Mouse (Mus musculus): ENCODE measurements around the gene Zfp697.
"Not testable (repeated sequence)": the region's sequence is repeated elsewhere in the genome, so short reads cannot be mapped to it uniquely, and the experiment has no call there.

Zfp697 gene

GRCm38 (mm10) chr3:98524552-98524951, 142.3 kb downstream of the Zfp697 start:
- not testable (repeated sequence) for DNase-seq

- not testable (repeated sequence) for DNase-seq
These were observed 142.7 kb downstream of the Zfp697 start for GRCm38 (mm10) chr3:98524978-98525377.

GRCm38 (mm10) chr3:98547641-98548040, 165.4 kb downstream of the Zfp697 start:
- not testable (repeated sequence) for DNase-seq

DNA sequence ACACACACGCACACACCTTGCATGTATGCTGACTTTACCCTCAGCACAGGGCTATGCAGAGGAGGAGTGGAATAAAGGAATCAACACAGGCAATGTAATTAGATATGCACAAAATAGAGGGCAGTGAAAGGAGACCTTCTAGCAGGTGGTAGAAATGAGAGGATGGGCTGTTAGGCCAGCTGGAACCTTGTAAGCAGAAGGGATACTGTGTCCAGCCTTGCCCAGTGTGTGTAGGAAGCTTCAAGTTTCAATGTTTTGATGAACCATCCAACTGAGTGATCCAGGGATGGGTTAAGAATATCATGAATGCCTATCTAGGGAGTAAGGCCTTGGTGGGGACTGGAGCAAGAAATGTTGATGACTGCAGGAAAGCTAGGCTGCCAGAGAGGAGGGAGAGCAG, 166.2 kb downstream of the Zfp697 start:
- not testable (repeated sequence) for DNase-seq

DNA sequence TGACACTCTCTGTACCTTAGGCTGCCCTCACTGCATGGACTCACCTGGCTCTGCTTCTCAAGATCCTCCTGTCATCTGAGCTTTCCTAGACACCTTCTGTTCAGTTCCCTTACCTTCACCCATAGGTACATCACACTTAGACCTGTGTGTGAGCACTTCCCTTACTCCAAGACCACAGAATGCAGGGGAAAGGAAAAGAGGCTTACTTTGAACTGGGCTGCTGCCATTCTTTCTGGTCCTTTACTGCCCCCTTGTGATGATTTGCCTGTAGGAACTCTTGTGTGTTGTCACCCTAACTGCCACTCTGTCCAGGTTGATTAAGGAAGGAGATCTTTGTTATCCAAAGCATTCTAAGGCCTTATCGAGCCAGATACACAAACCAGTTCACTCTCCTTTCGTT, 168.0 kb downstream of the Zfp697 start:
- not testable (repeated sequence) for DNase-seq

DNA sequence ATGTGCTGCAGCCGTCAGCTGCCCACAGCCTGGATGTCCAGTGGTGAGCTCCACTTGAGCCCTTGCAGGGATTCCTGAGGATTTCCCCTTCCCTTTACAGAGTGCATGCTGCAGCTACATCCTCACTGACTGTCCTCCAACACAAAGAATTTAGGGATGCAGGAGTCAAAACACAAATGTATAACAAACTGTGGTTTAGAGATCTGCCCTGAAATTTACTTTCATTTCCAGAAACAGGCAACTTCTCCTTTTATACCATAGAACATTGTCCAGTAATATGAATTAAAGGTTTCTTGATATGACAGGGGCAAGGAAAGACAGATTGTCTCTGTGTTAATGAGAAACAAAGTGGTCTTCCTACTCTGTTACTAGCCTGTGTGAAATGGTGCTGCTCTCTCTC, 168.6 kb downstream of the Zfp697 start:
- DNase-seq: not testable (repeated sequence)

GRCm38 (mm10) chr3:98560711-98561110, 178.4 kb downstream of the Zfp697 start:
- DNase-seq: not testable (repeated sequence)

DNA sequence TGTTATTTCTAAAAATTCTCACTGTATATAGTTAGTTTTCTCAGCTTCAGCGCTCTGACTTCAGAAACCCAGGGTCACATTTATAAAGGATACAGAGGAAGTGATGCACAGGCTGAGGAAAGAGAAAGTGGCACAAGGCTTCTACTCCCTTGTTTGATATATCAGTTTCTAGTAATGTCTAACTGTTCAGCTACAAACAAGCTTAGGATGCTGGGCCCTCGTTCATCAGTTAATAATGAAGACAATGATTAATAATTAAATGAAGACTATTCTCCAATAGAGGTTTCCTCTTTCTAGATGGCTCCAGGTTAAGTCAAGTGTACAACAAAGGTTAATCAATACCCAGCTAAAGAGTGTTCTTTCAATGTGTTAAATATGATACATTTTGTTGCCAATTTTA, 181.6 kb downstream of the Zfp697 start:
- not testable (repeated sequence) for DNase-seq

DNA sequence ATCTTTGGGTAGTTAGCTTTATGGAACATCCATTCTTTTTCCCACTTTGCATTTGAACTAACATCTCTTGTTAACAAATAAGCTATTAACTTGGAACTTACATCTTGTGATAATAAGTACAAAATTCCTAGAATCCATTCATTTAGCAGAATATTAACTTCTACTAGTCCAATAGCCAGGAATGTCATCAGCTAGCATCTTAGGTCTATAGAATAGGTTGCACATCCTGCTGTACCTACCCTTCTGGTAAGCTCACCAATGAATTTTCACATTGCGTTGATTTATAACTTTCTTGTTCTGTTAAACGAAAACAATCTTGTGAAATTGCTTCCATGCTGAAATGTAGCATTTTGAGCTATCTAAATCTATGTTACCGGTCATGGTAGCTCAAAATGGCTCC, 182.6 kb downstream of the Zfp697 start:
- DNase-seq: not testable (repeated sequence)

DNA sequence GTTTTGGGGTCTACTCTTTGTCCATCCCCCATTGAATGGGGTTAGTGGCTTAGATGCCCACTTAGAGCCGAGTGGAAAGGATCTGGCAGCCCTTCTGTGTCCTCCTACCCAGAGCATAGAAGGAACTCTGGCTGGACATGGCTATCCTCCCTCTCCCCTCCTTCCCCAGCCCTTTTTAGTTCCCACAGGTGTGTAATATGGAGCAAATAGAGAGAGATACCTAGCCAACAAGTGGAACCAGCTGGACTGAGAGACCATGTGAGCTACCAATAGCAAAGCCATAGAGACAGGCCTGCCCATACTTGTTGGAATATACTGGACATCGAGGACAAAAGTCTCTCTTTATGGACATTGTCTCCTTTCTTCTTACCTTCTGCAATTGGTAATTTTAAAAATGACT, 185.5 kb downstream of the Zfp697 start:
- DNase-seq: not testable (repeated sequence)

- peak; percentile 11 for DNase-seq
These were observed 198.8 kb downstream of the Zfp697 start for GRCm38 (mm10) chr3:98581024-98581423.

DNA sequence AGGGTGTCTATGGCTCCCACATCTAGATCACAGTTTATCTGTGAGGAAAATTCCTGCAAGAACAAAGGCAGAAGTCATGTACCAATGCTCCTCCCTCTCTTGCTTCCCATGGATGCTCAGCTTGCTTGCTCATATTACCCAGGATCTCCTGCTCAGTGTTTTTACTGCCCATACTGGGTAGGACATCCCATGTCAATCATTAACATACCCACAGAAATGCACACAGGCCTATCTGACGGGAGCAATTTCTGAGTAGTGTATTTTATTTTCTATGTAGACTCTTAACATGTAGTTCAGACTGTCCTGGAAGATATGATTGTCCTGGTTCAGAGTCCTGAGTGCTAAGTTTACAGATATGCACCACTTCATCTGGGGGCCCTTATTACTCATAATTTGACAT, 199.9 kb downstream of the Zfp697 start:
- not testable (repeated sequence) for DNase-seq

DNA sequence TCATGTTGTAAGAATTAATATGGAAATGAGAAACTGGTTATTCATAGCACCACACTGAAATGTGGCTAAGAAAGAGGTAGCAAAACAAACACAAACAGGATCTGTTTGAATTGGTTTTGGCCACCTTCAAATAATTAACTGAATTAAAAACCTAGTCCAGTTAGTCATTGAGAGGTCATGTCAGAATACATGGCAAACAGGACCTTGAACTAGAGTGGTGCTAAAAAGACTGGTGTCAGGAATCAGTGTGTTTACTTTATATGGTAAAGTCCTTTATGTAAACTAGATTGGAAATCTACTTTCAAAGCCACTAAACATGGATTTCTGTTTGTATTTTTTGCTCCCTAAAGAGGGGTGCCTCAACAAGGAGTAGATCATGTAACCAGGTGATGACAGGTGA, 200.4 kb downstream of the Zfp697 start:
- DNase-seq: not testable (repeated sequence)

GRCm38 (mm10) chr3:98587721-98588120, 205.5 kb downstream of the Zfp697 start:
- DNase-seq: no peak

DNA sequence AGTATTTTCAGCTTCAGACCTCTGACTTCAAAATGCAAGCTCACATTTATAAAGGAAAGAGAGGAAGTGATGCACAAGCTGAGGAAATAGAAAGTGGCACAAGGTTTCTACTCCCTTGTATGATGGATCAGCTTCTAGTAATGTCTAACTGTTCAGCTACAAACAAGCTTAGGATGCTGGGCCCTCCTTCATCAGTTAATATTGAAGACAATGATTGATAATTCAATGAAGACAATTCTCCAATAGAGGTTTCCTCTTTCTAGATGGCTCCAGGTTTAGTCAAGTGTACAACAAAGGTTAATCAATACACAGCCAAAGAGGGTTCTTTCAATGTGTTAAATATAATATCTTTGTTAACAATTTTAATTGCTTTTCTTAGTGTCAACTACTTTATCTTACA, 206.4 kb downstream of the Zfp697 start, which contains the start of gene Gm10681:
Gene Gm10681, minus strand, starts transcription at position 101 of the 400 bp plus-strand sequence.
- DNase-seq: no peak

GRCm38 (mm10) chr3:98613540-98613939, 231.3 kb downstream of the Zfp697 start:
- not testable (repeated sequence) for DNase-seq

GRCm38 (mm10) chr3:98613963-98614362, 231.7 kb downstream of the Zfp697 start:
- no peak for DNase-seq

DNA sequence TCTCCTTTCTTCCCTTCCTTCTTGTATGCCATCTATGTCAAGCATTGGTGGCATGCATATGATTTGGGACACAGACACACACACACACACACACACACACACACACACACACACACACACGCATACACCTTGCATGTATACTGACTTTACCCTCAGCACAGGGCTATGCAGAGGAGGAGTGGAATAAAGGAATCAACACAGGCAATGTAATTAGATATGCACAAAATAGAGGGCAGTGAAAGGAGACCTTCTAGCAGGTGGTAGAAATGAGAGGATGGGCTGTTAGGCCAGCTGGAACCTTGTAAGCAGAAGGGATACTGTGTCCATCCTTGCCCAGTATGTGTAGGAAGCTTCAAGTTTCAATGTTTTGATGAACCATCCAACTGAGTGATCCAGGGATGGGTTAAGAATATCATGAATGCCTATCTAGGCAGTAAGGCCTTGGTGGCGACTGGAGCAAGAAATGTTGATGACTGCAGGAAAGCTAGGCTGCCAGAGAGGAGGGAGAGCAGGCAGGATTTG, 232.2 kb downstream of the Zfp697 start:
- not testable (repeated sequence) for DNase-seq

DNA sequence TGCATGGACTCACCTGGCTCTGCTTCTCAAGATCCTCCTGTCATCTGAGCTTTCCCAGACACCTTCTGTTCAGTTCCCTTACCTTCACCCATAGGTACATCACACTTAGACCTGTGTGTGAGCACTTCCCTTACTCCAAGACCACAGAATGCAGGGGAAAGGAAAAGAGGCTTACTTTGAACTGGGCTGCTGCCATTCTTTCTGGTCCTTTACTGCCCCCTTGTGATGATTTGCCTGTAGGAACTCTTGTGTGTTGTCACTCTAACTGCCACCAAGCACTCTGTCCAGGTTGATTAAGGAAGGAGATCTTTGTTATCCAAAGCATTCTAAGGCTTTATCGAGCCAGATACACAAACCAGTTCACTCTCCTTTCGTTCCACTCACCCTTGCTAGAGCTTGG, 234.0 kb downstream of the Zfp697 start:
- not testable (repeated sequence) for DNase-seq

- DNase-seq: not testable (repeated sequence)
These were observed 234.5 kb downstream of the Zfp697 start for GRCm38 (mm10) chr3:98616786-98617185.

DNA sequence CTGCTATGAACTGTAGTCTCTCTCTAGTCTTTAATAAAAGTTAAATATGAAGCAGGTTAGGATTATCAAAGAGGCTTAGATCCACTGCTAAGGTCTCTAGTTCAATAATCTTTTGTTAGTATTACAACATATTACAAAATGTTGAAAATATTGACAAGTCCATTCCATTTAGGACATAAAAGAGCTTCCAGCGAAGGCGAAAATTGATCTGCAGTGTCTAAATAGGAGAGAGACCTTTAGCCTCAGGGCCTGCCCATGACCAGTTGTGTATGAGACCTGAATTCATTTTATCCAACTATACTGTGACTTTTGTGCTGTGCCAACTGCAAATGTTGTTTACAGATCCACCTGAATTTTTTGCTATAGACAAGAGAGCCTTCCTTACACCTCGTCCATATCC, 247.4 kb downstream of the Zfp697 start:
- DNase-seq: no peak

GRCm38 (mm10) chr3:98630152-98630551, 247.9 kb downstream of the Zfp697 start, which contains the start of gene Hsd3b5:
Gene Hsd3b5 (minus strand): TSS chr3:98630252.
- DNase-seq: no peak

DNA sequence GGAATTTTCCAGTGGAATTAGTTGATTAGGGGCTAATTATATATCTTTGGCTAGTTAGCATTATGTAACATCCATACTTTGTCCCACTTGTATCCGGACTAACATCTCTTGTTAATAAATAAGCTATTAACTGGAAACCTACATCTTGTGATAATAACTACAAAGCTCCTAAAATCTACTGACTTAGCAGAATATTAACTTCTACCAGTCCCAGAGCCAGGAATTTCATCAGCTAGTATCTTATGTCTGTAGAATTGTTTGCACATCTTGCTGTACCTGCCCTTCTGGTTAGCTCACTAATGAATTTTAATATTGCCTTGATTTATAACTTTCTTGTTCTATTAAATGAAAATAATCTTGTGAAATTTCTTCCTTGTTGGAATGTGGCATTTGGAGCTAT, 252.9 kb downstream of the Zfp697 start:
- no peak for DNase-seq

GRCm38 (mm10) chr3:98680786-98681185, 298.5 kb downstream of the Zfp697 start:
- no peak for DNase-seq

DNA sequence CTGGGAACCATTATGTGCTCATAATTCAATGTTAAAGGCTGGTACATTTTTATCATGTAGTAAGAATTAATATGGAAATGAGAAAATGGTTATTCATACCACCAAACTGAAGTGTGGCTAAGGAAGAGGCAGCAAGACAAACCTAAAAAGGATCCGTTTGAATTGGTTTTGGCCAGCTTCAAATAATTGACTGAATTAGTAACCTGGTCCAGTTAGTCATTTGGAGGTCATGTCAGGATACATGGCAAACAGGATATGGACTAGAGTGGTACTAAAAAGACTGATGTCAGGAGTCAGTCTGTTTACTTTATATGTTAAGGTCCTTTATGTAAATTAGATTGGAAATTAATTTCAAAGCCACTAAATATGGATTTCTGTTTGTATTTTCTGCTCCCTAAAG, 300.1 kb downstream of the Zfp697 start:
- DNase-seq: no peak

All from lung, postnatal 14 days (tissue).